Mouse (Mus musculus): Measurements from ENCODE around the gene Eif2b2. TPM values are rescaled to one million over a fixed set of nuclear protein-coding genes. Genes with fewer than 3 reads are reported as not detected.

Gene Eif2b2
- 100 to 1,000 TPM; 116 to 120 TPM for total RNA-seq (2023)

DNA sequence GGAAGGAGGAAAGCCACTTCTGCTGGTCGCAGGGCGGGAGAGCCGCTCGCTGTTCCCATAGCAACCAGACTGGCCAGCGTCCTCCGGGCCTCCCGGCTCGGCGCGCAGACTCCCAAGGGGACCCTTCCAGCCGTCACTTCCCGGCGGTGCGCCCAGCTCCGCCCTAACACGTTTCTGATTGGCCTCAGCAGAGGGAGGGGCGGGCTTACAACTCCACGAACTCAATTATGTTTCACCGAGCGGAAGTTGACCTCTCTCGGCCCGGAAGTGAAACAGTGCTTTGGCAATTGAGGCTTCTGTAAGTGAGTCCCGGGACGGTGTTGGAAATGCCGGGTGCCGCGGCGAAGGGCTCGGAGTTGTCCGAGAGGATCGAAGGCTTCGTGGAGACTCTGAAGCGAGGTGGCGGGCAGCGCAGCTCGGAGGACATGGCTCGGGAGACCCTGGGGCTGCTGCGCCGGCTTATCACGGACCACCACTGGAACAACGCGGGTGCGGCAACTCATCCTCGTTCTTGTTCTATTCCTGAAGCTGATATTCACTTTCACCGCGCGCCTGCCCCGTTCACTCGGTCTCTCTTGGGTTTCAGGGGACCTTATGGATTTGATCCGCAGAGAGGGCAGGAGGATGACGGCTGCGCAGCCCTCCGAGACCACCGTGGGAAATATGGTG, at the start of gene Eif2b2:
Eif2b2 (plus strand) TSS at position 246 of the 669 bp plus-strand sequence.

GRCm38 (mm10) chr12:85177740-85178239, 41.5 kb upstream of the Eif2b2 start, which contains the start of gene Pgf:
Gene Pgf, minus strand, starts transcription at chr12:85177790.

GRCm38 (mm10) chr12:85270319-85270718, 51.0 kb downstream of the Eif2b2 start, which contains the start of gene Mlh3:
Gene Mlh3, minus strand, starts transcription at chr12:85270599.

Other genes starting within 250 kb of the Eif2b2 start
- gene Fcf1, start 248.6 kb upstream of the Eif2b2 start, total RNA-seq (2023): 10 to 100 TPM; 61.6 to 76.4 TPM
- 10 to 100 TPM; 37.3 to 40.2 TPM for gene Arel1, start 248.6 kb upstream of the Eif2b2 start, total RNA-seq (2023)
- gene Ylpm1, start 223.2 kb upstream of the Eif2b2 start, total RNA-seq (2023): 10 to 100 TPM; 48.7 to 56.1 TPM
- 1 to 10 TPM; 1.7 to 4.2 TPM for gene Prox2, start 108.7 kb upstream of the Eif2b2 start, total RNA-seq (2023)
- 100 to 1,000 TPM; 399 to 410 TPM for gene Dlst, start 108.6 kb upstream of the Eif2b2 start, total RNA-seq (2023)
- not detected for gene Rps6kl1, start 68.2 kb upstream of the Eif2b2 start, total RNA-seq (2023)
- 1 to 10 TPM in 1 of 2 experiments, under 1 TPM in 1; 0.60 to 1.3 TPM for gene Pgf, start 41.7 kb upstream of the Eif2b2 start, total RNA-seq (2023)
- gene Mlh3, start 51.1 kb downstream of the Eif2b2 start, total RNA-seq (2023): 10 to 100 TPM; 10.6 to 12.9 TPM
- gene Acyp1, start 69.0 kb downstream of the Eif2b2 start, total RNA-seq (2023): 10 to 100 TPM; 10.5 to 14.9 TPM
- under 1 TPM in 1 of 2 experiments, not detected in 1; 0.15 TPM for gene Zc2hc1c, start 69.1 kb downstream of the Eif2b2 start, total RNA-seq (2023)
- gene Nek9, start 119.9 kb downstream of the Eif2b2 start, total RNA-seq (2023): 10 to 100 TPM; 58.0 to 61.1 TPM
- 100 to 1,000 TPM; 281 to 296 TPM for gene Tmed10, start 155.4 kb downstream of the Eif2b2 start, total RNA-seq (2023)

All from monocyte, adult 59 days (primary cell).